Mouse (Mus musculus) cerebral cortex, adult 2 months (tissue): ENCODE measurements around the gene Paqr8.

Experiments
- WGBS: fragments of 180-500 bp; shearing (Covaris S2); methylation state at CpG from one replicate; pipeline ENCODE4 v1.1.7; 2018; 5-methylcytosine and 5-hydroxymethylcytosine counted together

The Paqr8 gene

GRCm38 (mm10) chr1:20890404-20890921, at the start of gene Paqr8:
Gene Paqr8, plus strand, starts transcription at chr1:20890606.
- under 1% methylated on average over 34 of the region's 37 CpGs for whole genome bisulfite sequencing

- 93% methylated on average over 7 of the region's 7 CpGs for whole genome bisulfite sequencing
Observed at GRCm38 (mm10) chr1:20856924-20857902, 33.2 kb upstream of the Paqr8 start.

- 80% methylated on average over 3 of the region's 3 CpGs for WGBS
Observed at GRCm38 (mm10) chr1:20860775-20861174, 29.6 kb upstream of the Paqr8 start.

GRCm38 (mm10) chr1:20861865-20862264, 28.5 kb upstream of the Paqr8 start:
- WGBS: 65% methylated on average over 3 of the region's 3 CpGs

- 88% methylated on average over 5 of the region's 5 CpGs for WGBS
Observed at GRCm38 (mm10) chr1:20863452-20864172, 26.8 kb upstream of the Paqr8 start.

GRCm38 (mm10) chr1:20867241-20867902, 23.0 kb upstream of the Paqr8 start:
- 37% methylated on average over 8 of the region's 8 CpGs for WGBS

GRCm38 (mm10) chr1:20868036-20868435, 22.4 kb upstream of the Paqr8 start:
- 54% methylated on average over 9 of the region's 9 CpGs for WGBS

- WGBS: 70% methylated on average over 2 of the region's 2 CpGs
Observed at GRCm38 (mm10) chr1:20870887-20871286, 19.5 kb upstream of the Paqr8 start.

GRCm38 (mm10) chr1:20872496-20872895, 17.9 kb upstream of the Paqr8 start:
- 90% methylated on average over 5 of the region's 5 CpGs for WGBS

GRCm38 (mm10) chr1:20874061-20874460, 16.3 kb upstream of the Paqr8 start:
- 73% methylated on average over 6 of the region's 6 CpGs for WGBS

- WGBS: 93% methylated on average over 4 of the region's 4 CpGs
Observed at GRCm38 (mm10) chr1:20879361-20879760, 11.0 kb upstream of the Paqr8 start.

- WGBS: 65% methylated on average over 4 of the region's 4 CpGs
Observed at GRCm38 (mm10) chr1:20883079-20883478, 7.3 kb upstream of the Paqr8 start.

GRCm38 (mm10) chr1:20889677-20890403, 566 bp upstream of the Paqr8 start:
- 23% methylated on average over 16 of the region's 16 CpGs for WGBS

- under 1% methylated on average over 20 of the region's 20 CpGs for WGBS
Observed at GRCm38 (mm10) chr1:20890941-20891399, 564 bp downstream of the Paqr8 start.

- 64% methylated on average over 5 of the region's 5 CpGs for WGBS
Observed at GRCm38 (mm10) chr1:20893059-20893458, 2.7 kb downstream of the Paqr8 start.

GRCm38 (mm10) chr1:20898391-20898790, 8.0 kb downstream of the Paqr8 start:
- WGBS: 78% methylated on average over 9 of the region's 9 CpGs

GRCm38 (mm10) chr1:20900336-20900735, 9.9 kb downstream of the Paqr8 start:
- 50% methylated on average over 4 of the region's 4 CpGs for WGBS

- WGBS: 36% methylated on average over 8 of the region's 8 CpGs
Observed at GRCm38 (mm10) chr1:20905501-20906127, 15.2 kb downstream of the Paqr8 start.

GRCm38 (mm10) chr1:20906128-20906515, 15.7 kb downstream of the Paqr8 start:
- WGBS: 39% methylated on average over 9 of the region's 9 CpGs

GRCm38 (mm10) chr1:20908541-20908940, 18.1 kb downstream of the Paqr8 start:
- 59% methylated on average over 4 of the region's 4 CpGs for WGBS

- 40% methylated on average over 2 of the region's 2 CpGs for WGBS
Observed at GRCm38 (mm10) chr1:20912115-20912514, 21.7 kb downstream of the Paqr8 start.
